Mouse (Mus musculus): ENCODE data around the gene Casd1. TPM values are rescaled to one million over a fixed set of nuclear protein-coding genes. Genes with fewer than 3 reads are reported as not detected.
A peak's percentile ranks its signal among the peaks of the same experiment; 100 is the strongest.

The Casd1 gene
- polyA plus RNA-seq (2014; fragmentation: Nextera tagmentation; extraction: Ambion mirVana), result 57.9 and 63.7 TPM in 2 replicates

DNA sequence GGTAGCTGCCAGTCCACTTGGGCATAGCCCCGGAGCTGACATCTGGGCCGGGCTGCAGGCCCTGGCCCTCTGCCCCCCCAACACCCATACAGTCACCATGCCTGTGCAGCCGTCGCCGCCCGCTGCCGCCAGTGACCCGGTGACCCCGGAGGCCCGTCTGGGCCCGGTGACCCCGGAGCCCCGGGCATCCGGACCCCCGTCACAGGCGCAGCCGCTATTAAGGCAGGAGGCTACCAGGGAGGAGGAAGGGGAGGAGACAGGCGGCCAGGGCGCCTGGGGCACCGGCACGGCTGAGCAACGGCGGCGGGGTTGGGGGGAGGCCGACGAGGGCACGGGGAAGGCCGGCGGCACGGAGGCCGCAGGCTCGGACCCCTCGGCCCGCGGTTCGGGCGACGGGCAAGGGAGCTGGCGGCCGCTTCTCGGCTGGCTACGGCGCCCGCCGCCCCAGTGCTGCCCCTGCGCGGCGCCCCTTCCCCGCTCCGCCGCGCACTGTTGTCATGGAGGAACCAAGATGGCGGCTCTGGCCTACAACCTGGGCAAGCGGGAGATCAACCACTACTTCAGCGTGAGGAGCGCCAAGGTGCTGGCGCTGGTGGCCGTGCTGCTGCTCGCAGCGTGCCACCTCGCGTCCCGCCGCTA, at the start of gene Casd1:
TSS of gene Casd1 (plus strand) at position 182 of the 639 bp plus-strand sequence.
- Histone ChIP-seq H3K9ac (peak within 1 kb of the TSS; percentile 98), H3K4me1 (replicated peaks; ENCODE audit: control insufficient read depth, insufficient read depth, low read length) (peaks cover 29% of the 10 kb centered on the region), H3K9me3 (ENCODE audit: control insufficient read depth, low read length) (no peaks in the 10 kb centered on the region), H3K27me3 (ENCODE audit: control insufficient read depth, insufficient read depth, low read length) (no peaks in the 10 kb centered on the region), H3K4me2 (replicated peaks) (peak within 1 kb of the TSS; percentile 98), H3K27ac (peak within 1 kb of the TSS; percentile 98), H3K36me3 (replicated peaks; ENCODE audit: control insufficient read depth, insufficient read depth) (no peaks in the 10 kb centered on the region), H3K4me3 (replicated peaks; ENCODE audit: low read length) (peak within 1 kb of the TSS; percentile 81)
- WGBS, result under 1% methylated on average over 40 of the region's 64 CpGs
- peak; percentile 79 for DNase-seq (ENCODE audit: low spot score)
- peak; percentile 92 for ATAC-seq (ENCODE audit: low FRiP score)

DNA sequence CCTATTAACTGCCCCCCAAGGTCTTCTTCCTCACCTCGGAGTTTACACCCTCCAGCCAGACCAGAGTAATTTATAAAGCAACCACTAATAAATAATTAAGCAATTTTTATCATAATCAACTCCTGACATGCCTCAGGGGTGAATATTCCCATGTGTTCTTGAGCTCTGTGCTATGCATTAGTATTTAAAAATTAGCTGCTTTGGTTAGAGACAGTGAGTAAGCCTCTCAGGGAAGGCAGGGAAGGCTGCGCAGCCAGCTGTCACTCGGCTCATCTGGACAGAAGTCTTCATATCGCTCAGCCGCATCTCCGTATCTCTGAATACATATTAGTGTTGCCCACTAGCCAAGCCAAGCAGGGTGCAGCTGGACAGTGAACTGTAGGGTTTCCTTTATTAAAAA, 45.3 kb upstream of the Casd1 start:
- ATAC-seq (ENCODE audit: low FRiP score) (peak; percentile 46), DNase-seq (ENCODE audit: low spot score) (no peak)
- peaks cover 14% of the 10 kb centered on the region for H3K4me1 ChIP-seq (replicated peaks; ENCODE audit: control insufficient read depth, insufficient read depth, low read length)
- no peak overlapping the region for H3K4me3 ChIP-seq (replicated peaks; ENCODE audit: low read length)
- H3K36me3 ChIP-seq (replicated peaks; ENCODE audit: control insufficient read depth, insufficient read depth), result no peaks in the 10 kb centered on the region
- H3K9me3 ChIP-seq (ENCODE audit: control insufficient read depth, low read length), result no peaks in the 10 kb centered on the region
- no peak overlapping the region for H3K27ac ChIP-seq
- WGBS, result 39% methylated on average over 6 of the region's 6 CpGs
- no peak overlapping the region for H3K9ac ChIP-seq
- no peak overlapping the region for H3K4me2 ChIP-seq (replicated peaks)
- H3K27me3 ChIP-seq (ENCODE audit: control insufficient read depth, insufficient read depth, low read length), result no peaks in the 10 kb centered on the region

DNA sequence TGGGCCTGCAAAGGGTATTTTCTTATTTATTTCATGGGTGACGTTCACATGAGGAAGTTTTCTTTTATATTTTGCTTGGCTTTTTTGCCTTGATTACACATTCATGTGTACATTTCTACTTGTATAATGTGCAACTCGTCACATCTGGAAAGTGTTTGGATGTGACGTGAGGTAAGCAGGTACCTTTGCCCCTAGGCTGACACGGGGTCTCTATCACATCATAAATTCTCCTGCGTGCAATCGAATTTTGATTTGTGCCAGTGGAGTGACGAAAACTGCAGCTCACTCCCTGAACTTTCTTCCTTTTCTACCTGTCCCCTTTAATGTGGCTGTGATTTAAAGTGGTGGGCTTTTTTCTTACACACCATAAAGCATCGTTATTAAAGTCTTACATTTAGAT, 43.6 kb upstream of the Casd1 start:
- Histone ChIP-seq H3K27me3 (ENCODE audit: control insufficient read depth, insufficient read depth, low read length) (no peaks in the 10 kb centered on the region), H3K9ac (no peak overlapping the region)
- 74% methylated on average over 8 of the region's 8 CpGs for WGBS

DNA sequence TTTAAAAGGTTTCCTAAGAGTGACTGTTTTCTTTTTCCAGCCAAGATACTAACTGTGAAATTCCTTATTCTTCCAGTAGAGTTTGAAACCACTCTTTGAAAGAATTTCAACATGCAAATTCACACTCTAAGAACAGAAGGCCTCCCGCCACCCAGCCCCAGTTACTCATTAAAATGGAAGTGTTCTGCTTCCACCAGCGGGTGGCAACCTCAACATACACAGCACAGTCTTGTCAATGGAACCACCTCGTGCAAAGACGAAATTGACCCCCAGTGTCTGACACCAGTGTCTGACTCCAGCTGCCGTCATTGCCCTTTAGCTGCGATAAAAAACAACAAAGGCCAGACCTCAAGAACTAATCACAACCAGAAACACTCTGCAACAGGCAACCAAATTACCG, 43.0 kb upstream of the Casd1 start:
- Histone ChIP-seq H3K4me3 (replicated peaks; ENCODE audit: low read length) (no peak overlapping the region), H3K36me3 (replicated peaks; ENCODE audit: control insufficient read depth, insufficient read depth) (no peaks in the 10 kb centered on the region), H3K4me2 (replicated peaks) (no peak overlapping the region), H3K27me3 (ENCODE audit: control insufficient read depth, insufficient read depth, low read length) (no peaks in the 10 kb centered on the region), H3K27ac (no peak overlapping the region), H3K9ac (no peak overlapping the region), H3K4me1 (replicated peaks; ENCODE audit: control insufficient read depth, insufficient read depth, low read length) (peaks cover 14% of the 10 kb centered on the region), H3K9me3 (ENCODE audit: control insufficient read depth, low read length) (no peaks in the 10 kb centered on the region)
- no peak for ATAC-seq (ENCODE audit: low FRiP score)
- WGBS, result 11% methylated on average over 7 of the region's 7 CpGs
- peak; percentile 59 for DNase-seq (ENCODE audit: low spot score)

More for the DNA sequence above, 43.6 kb upstream of the Casd1 start:
- ATAC-seq (ENCODE audit: low FRiP score) (no peak), DNase-seq (ENCODE audit: low spot score) (no peak)
- Histone ChIP-seq H3K27ac (no peak overlapping the region), H3K4me1 (replicated peaks; ENCODE audit: control insufficient read depth, insufficient read depth, low read length) (peaks cover 14% of the 10 kb centered on the region), H3K36me3 (replicated peaks; ENCODE audit: control insufficient read depth, insufficient read depth) (no peaks in the 10 kb centered on the region), H3K4me2 (replicated peaks) (no peak overlapping the region), H3K4me3 (replicated peaks; ENCODE audit: low read length) (no peak overlapping the region), H3K9me3 (ENCODE audit: control insufficient read depth, low read length) (no peaks in the 10 kb centered on the region)

DNA sequence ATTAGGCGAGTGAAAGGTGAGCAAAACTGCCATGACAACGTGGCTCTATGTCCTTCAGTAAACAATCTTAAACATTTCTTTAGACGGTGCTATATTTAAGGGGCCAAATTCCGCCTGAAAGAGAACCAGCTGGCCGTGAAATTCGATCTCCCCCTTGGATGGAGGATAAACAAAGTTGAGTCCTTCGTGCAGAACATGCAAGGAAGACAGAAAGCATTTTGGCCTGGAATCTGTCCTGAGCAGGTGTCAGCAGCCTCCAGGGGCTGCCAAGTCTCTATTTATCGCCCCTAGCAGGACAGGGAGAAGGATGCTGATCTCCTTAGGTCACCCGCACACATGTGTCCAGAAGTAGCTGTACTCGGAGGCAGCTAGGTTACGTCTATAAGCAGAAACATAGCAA, 39.5 kb upstream of the Casd1 start:
- ATAC-seq (ENCODE audit: low FRiP score), result no peak
- DNase-seq (ENCODE audit: low spot score), result no peak
- Histone ChIP-seq H3K36me3 (replicated peaks; ENCODE audit: control insufficient read depth, insufficient read depth) (no peaks in the 10 kb centered on the region), H3K27me3 (ENCODE audit: control insufficient read depth, insufficient read depth, low read length) (no peaks in the 10 kb centered on the region), H3K27ac (no peak overlapping the region), H3K4me2 (replicated peaks) (no peak overlapping the region), H3K4me1 (replicated peaks; ENCODE audit: control insufficient read depth, insufficient read depth, low read length) (no peaks in the 10 kb centered on the region), H3K9me3 (ENCODE audit: control insufficient read depth, low read length) (no peaks in the 10 kb centered on the region), H3K4me3 (replicated peaks; ENCODE audit: low read length) (no peak overlapping the region), H3K9ac (no peak overlapping the region)
- 34% methylated on average over 11 of the region's 11 CpGs for WGBS

DNA sequence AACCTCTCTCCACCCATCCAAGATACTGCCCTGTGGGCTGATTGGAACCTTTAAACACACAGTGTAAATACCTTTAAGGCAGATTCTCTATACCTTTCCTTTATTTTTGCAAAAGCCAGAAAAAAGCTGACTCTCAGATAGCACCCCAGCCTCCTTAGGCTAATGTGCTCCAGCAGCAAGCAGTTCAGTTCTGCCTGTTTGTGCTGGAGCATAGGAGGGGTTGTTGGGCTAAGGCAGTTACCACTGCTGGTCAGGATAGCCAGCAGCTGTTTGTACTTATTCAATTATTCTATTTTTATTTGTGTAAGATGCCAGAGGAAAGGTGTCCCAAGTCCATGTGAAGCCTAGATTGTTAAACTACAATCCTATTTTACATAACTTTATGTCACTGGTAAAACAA, 39.0 kb upstream of the Casd1 start:
- Histone ChIP-seq H3K9me3 (ENCODE audit: control insufficient read depth, low read length) (no peaks in the 10 kb centered on the region), H3K27ac (no peak overlapping the region), H3K27me3 (ENCODE audit: control insufficient read depth, insufficient read depth, low read length) (no peaks in the 10 kb centered on the region), H3K4me1 (replicated peaks; ENCODE audit: control insufficient read depth, insufficient read depth, low read length) (no peaks in the 10 kb centered on the region), H3K9ac (no peak overlapping the region), H3K4me3 (replicated peaks; ENCODE audit: low read length) (no peak overlapping the region), H3K4me2 (replicated peaks) (no peak overlapping the region), H3K36me3 (replicated peaks; ENCODE audit: control insufficient read depth, insufficient read depth) (no peaks in the 10 kb centered on the region)
- DNase-seq (ENCODE audit: low spot score) (no peak), ATAC-seq (ENCODE audit: low FRiP score) (no peak)

DNA sequence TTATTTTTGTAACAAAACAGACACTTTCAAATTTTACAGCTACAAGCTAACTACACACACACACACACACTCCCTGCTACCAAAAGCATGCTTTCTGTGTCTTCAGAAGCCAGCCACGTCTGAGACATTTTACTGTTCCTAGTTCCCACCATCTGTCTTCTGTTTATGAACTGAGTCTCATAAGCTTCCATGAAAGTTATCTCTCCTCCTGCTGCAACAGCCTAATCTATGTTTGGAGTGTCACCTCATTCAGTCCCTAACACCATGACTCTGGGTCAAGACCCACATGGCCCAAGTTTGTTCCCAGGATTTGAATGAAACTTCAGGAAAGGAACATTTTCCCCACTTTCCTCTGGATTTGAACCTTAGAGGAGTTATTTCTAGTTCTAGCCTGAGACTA, 38.2 kb upstream of the Casd1 start:
- DNase-seq (ENCODE audit: low spot score), result no peak
- Histone ChIP-seq H3K9me3 (ENCODE audit: control insufficient read depth, low read length) (no peaks in the 10 kb centered on the region), H3K27me3 (ENCODE audit: control insufficient read depth, insufficient read depth, low read length) (no peaks in the 10 kb centered on the region), H3K9ac (no peak overlapping the region), H3K4me2 (replicated peaks) (no peak overlapping the region), H3K4me3 (replicated peaks; ENCODE audit: low read length) (no peak overlapping the region), H3K27ac (no peak overlapping the region), H3K4me1 (replicated peaks; ENCODE audit: control insufficient read depth, insufficient read depth, low read length) (no peaks in the 10 kb centered on the region), H3K36me3 (replicated peaks; ENCODE audit: control insufficient read depth, insufficient read depth) (no peaks in the 10 kb centered on the region)
- 61% methylated on average over 1 of the region's 1 CpGs for WGBS
- no peak for ATAC-seq (ENCODE audit: low FRiP score)

DNA sequence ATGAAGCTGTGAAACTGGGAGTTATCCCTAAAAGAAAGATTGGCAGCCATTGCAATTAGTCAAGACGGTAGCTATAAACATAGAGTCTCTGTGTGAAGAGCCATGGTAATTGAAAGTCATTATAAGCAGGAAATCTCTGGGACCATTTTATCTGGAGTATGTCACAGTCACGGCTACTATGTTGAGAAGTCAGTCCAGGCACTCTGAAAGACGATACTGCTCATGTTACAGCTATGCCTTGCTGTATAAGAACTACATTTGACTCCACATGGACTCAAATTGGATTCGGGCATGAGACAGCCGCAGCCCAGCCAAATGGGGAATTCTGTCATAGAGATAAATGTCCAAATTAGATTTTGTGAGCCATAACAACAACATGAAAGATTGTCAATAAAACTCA, 37.2 kb upstream of the Casd1 start:
- WGBS, result 86% methylated on average over 5 of the region's 5 CpGs
- Histone ChIP-seq H3K27me3 (ENCODE audit: control insufficient read depth, insufficient read depth, low read length) (no peaks in the 10 kb centered on the region), H3K9me3 (ENCODE audit: control insufficient read depth, low read length) (no peaks in the 10 kb centered on the region), H3K4me2 (replicated peaks) (no peak overlapping the region), H3K27ac (no peak overlapping the region), H3K4me3 (replicated peaks; ENCODE audit: low read length) (no peak overlapping the region), H3K36me3 (replicated peaks; ENCODE audit: control insufficient read depth, insufficient read depth) (no peaks in the 10 kb centered on the region), H3K4me1 (replicated peaks; ENCODE audit: control insufficient read depth, insufficient read depth, low read length) (no peaks in the 10 kb centered on the region), H3K9ac (no peak overlapping the region)
- no peak for DNase-seq (ENCODE audit: low spot score)
- ATAC-seq (ENCODE audit: low FRiP score), result no peak

DNA sequence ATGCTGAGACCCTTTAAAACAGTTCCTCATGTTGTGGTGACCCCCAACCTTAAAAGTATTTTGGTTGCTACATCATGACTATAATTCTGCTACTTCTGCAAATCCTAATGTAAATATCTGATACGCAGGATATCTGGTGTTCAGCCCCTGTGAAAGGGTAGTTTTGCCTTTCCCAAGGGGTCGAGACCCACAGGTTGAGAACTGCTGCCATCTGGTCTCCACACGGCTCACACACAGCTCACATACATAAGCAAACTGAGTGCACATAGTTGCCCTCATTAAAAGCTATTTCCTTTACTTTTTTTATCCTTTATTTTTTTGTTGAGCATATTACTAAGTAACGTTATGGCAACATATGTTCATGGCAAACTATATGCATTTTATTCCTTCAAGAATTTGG, 30.2 kb upstream of the Casd1 start:
- no peaks in the 10 kb centered on the region for H3K27me3 ChIP-seq (ENCODE audit: control insufficient read depth, insufficient read depth, low read length)
- H3K9ac ChIP-seq, result no peak overlapping the region
- H3K4me2 ChIP-seq (replicated peaks), result no peak overlapping the region
- H3K27ac ChIP-seq, result no peak overlapping the region
- WGBS, result 77% methylated on average over 4 of the region's 4 CpGs
- no peak for ATAC-seq (ENCODE audit: low FRiP score)
- H3K9me3 ChIP-seq (ENCODE audit: control insufficient read depth, low read length), result no peaks in the 10 kb centered on the region
- no peaks in the 10 kb centered on the region for H3K4me1 ChIP-seq (replicated peaks; ENCODE audit: control insufficient read depth, insufficient read depth, low read length)
- no peaks in the 10 kb centered on the region for H3K36me3 ChIP-seq (replicated peaks; ENCODE audit: control insufficient read depth, insufficient read depth)
- DNase-seq (ENCODE audit: low spot score), result no peak
- no peak overlapping the region for H3K4me3 ChIP-seq (replicated peaks; ENCODE audit: low read length)

DNA sequence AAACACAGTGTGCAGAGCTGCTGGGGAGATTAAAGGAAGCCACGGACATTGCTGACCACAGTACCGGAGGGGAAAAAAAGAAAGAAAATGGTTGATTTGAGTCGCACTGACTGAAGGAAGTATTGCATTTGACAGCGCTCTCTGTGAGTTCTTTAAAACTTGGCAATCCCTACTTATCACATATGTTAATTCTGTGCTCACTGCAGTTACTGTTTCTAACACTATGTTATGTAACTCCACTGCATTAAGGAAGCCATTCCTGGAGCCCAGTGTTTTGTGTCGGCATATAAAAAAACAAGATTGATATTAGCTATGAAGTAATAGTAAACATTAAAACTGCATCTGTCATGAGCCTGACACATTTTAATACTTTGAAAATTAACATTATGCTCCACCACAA, 22.9 kb upstream of the Casd1 start:
- H3K4me1 ChIP-seq (replicated peaks; ENCODE audit: control insufficient read depth, insufficient read depth, low read length), result no peaks in the 10 kb centered on the region
- H3K27ac ChIP-seq, result no peak overlapping the region
- H3K4me2 ChIP-seq (replicated peaks), result no peak overlapping the region
- H3K4me3 ChIP-seq (replicated peaks; ENCODE audit: low read length), result no peak overlapping the region
- H3K9me3 ChIP-seq (ENCODE audit: control insufficient read depth, low read length), result no peaks in the 10 kb centered on the region
- WGBS, result 84% methylated on average over 5 of the region's 5 CpGs
- H3K9ac ChIP-seq, result no peak overlapping the region
- DNase-seq (ENCODE audit: low spot score) (no peak), ATAC-seq (ENCODE audit: low FRiP score) (no peak)
- no peaks in the 10 kb centered on the region for H3K36me3 ChIP-seq (replicated peaks; ENCODE audit: control insufficient read depth, insufficient read depth)
- H3K27me3 ChIP-seq (ENCODE audit: control insufficient read depth, insufficient read depth, low read length), result no peaks in the 10 kb centered on the region
